Mouse (Mus musculus): ENCODE measurements around the gene Scube3.

DNA sequence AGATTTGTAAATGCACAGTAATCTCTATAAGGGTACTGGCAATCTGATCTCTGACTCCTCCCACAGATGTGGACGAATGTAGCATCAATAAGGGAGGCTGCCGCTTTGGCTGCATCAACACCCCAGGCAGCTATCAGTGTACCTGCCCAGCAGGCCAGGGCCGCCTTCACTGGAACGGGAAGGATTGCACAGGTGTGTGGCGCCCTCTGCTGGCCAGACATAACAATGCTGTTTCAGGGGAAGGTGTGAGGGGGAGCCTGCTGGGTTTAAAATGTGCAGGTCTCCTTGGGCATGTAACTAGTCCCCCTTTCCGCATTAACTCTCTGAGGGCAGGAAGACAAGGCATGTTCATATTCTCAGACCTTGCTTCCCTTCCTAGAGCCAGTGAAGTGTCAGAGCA, 21.7 kb downstream of the Scube3 start:
- TF ChIP-seq CTCF (IDR thresholded peaks at IDR 0.05; ENCODE audit: insufficient read depth, low read depth, low read length) (peak; percentile 82), POLR2A (IDR thresholded peaks at IDR 0.05; ENCODE audit: insufficient read depth, low read depth, low read length) (no peak)
